Mouse (Mus musculus) CD4-positive, CD25-positive, alpha-beta regulatory T cell (primary cell): ENCODE data around the gene Kifc5b. TPM values are rescaled to one million over a fixed set of nuclear protein-coding genes. Genes with fewer than 3 reads are reported as not detected.

Experiments
- polyA plus RNA-seq: library from polyadenylated mRNA; unstranded; fragments of 100-300 nt; shearing (Covaris generic); gene quantifications from one replicate; pipeline ENCODE4 v1.2.1, GENCODE M21; 2017

Gene Kifc5b
- polyA plus RNA-seq = 3.5 TPM

DNA sequence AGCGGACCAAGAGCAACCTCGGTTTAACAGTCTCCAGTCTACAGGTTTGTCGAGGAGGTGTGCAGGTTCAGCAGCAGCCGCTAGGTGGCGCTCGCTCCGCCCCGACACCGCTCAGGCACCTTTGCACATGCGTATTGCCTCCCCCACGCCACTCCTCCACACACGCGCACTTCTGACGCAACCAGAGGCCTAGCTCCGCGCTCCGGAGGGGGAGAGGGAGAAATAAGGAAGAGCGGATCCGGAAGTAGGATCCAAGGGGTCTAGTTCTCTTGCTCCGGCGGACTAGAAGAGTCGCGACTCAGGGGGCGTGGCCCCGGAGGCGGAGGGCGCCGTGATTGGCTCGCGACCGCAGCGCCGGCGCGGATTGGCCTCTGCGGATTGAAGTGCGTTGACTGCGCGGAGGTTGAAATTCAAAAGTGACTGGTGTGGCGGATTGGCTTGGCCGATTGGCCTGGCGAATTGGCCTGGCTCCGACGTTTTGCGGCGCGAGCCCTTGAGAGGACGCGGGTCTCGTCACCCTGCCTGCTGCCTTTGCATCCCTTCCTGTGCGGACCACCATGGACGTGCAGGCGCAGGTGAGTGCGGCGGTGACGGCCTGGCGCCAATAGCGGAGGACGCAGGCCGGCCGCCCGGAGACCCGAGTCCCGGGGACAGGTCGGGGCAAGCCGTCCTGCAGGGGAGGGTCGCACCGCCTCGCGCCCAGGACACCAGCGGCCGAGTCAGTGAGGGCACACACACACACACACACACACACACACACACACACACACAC lies at the start of gene Kifc5b:
TSS of gene Kifc5b (plus strand) at position 381 of the 772 bp plus-strand sequence.

DNA sequence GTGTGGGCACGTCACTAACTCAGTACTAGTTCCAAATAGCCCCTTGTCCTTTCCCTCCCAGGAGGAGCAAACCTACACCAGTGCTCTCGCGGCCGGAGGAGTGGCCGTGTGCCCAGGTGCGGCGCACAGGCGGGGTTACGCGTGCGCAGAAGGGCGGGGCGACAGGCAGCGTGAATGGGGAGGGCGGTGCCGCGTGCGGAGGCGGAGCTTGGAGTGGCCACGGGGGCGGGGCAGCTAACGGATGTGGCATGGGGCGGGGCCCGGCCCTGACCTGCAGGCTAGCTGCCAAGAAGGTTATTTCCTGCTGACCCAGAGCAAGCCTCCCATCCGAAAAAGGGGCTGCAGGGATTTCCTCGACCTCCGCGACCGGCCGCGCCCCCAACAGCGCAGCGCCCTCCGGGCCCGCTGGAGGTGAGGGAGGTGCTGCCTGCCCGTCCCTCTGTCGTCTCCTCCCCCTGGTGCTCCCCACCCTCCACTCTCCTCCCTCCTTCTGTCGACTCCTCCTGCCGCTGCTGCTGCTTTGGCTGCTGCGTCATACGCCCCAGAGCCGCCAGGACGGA lies 16.0 kb downstream of the Kifc5b start, which contains the start of gene Phf1:
TSS of gene Phf1 (plus strand) at position 214 of the 560 bp plus-strand sequence.

DNA sequence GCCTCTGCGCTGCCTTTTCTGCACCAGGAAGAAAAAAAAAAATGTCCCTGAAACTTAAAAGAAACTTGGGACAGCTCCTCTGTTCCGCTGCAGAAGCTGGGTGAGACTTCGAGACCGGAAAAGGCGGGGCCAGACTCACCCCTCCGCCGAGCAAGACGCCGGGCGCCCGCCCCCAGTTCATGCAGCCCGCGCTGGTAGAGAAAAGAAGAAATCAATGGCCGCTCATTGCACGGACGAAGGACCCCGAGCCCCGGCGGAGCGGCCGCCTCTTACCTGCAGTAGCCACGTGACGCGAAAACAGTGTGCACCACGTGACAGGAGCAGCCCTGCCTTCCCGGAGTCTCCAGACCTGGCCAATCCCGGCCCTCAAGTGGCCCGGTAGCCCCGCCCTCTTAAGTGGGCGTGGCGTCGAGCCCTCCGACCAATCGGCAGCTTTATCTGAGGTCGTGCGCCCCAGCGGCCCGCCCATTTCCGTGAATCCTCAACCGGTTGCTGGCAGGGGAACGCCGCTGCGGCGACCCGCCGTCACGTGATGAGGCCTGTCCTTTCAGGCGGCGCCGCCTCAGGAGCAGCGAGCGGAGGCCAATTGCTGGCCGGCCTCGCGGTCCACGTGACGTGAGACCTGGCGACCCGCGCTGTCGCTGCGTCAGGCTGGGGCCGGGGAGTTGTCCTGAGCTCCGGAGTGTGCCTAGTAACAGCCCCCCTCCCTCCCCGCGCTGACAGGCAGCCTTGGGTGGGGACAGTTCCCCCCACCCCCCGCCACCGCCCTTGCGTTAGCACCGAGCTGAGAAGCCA lies 22.5 kb downstream of the Kifc5b start, which contains the start of gene Cuta:
TSS of gene Cuta (minus strand) at position 392 of the 795 bp plus-strand sequence.

DNA sequence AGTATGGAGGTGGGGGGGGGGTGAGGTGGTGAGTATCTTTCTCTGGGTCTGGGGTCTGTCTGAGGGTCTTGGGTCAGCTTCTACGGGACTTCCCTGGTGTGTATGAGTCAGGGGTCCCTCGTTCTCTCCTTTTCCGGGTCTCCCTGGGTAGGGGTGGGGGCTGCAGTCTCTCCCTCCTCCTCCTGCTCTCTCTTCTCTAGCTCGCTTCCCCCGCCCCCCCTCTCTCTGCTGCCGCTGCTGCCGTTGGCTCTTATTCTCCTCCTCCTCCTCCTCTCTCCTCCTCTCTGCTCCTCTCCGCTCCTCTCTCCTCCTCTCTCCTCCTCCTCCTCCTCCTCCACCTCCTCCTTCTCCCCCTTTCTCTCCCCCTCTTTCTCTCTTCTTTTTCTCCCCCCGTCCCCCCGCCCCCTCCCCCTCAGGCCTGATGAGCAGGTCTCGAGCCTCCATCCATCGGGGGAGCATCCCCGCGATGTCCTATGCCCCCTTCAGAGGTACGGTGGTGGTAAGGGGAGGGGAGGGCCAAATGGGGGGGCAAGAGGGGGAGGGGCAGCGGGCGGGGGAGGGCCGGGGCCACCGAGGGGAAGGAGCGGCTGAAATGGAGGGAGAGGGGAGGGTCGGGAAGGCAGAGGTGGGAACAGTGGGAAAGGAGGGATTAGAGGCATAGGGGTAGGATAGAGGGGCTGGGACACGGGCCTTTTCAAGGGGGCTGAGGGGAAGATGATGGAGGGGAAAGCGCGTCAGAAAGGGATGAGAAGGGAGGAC lies 24.3 kb downstream of the Kifc5b start, which contains the start of gene Syngap1:
TSS of gene Syngap1 (plus strand) at position 223 of the 759 bp plus-strand sequence.

DNA sequence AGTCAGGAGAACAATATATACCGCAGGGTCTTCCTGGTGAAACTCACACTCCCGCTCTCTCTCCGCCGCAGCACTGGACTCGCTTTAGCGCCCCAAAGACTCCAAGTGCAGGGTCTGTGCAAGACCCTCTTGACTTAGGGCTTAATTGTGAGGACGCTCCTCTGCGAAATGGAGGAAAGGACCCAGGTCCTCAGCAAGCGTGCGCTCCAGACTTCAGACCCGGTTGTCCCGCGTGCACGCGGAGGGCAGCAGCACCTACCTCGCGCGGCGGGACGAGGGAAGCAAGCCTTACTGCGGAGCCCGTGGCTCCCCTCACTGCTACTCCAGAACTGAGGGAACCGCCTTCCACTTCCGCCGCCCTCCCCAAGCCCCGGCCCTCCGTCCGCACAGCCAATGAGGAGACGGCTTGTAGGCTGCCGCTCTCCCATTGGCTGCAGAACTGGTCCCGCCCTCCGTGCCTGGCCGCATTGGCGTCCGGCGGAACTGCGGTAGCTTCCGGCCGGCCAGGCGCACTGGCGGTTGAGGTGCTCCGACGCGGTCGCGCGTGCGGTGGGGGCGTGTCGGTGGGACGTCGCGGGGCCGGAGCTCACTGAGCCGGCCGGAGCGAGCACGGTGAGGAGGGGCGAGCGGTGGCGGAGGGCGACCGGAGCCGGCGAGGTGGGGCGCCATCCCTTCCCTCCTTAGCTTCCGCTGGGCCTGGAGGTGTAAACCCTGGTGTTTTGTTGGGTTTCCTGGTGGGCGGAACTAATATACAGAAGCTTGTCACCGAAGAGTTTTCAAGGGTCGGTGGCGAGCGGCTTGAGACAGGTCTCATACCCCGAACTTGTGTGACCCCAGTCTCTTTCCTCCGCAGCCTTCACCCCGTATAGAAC lies 56.0 kb downstream of the Kifc5b start, which contains the start of gene Zbtb9:
TSS of gene Zbtb9 (plus strand) at position 465 of the 872 bp plus-strand sequence.

Other genes with a start within 250 kb of the Kifc5b start
- 60.0 TPM for gene Crebrf, start 201.4 kb upstream of the Kifc5b start, polyA plus RNA-seq
- 30.1 TPM for gene Bnip1, start 136.0 kb upstream of the Kifc5b start, polyA plus RNA-seq
- not detected for gene Nkx2-5, start 72.1 kb upstream of the Kifc5b start, polyA plus RNA-seq
- gene Phf1, start 16.0 kb downstream of the Kifc5b start, polyA plus RNA-seq = 135 TPM
- 160 TPM for gene Cuta, start 22.5 kb downstream of the Kifc5b start, polyA plus RNA-seq
- gene Syngap1, start 24.2 kb downstream of the Kifc5b start, polyA plus RNA-seq = 0.11 TPM
- 29.0 TPM for gene Zbtb9, start 56.1 kb downstream of the Kifc5b start, polyA plus RNA-seq
- gene Bak1, start 111.9 kb downstream of the Kifc5b start, polyA plus RNA-seq = 1.9 TPM
- gene Itpr3, start 140.2 kb downstream of the Kifc5b start, polyA plus RNA-seq = 25.0 TPM
- 99.1 TPM for gene Uqcc2, start 216.8 kb downstream of the Kifc5b start, polyA plus RNA-seq